Mouse (Mus musculus) brown adipose tissue, adult 24 weeks (tissue): ENCODE results near the gene Gm5244. TPM values are rescaled to one million over a fixed set of nuclear protein-coding genes. Genes with fewer than 3 reads are reported as not detected.

Source experiments
- H3K27ac ChIP-seq: fragments of 200-500 bp; replicated peaks from 2 replicates; pipeline ENCODE4 v1.5.1; 2012; ENCODE audit warnings: low read depth, mild to moderate bottlenecking, low read length
- H3K4me1 ChIP-seq: fragments of 200-500 bp; 2 replicates; pipeline ENCODE4 v1.6.1; 2012; ENCODE audit warnings: low read length, mixed read lengths; ENCODE audit not compliant: control insufficient read depth, insufficient read depth, insufficient read length
- H3K4me3 ChIP-seq: fragments of 200-500 bp; 2 replicates; pipeline ENCODE4 v1.5.1; 2012; ENCODE audit warnings: low read depth, mild to moderate bottlenecking, low read length, moderate library complexity; ENCODE audit not compliant: insufficient read depth
- polyA plus RNA-seq: library from polyadenylated mRNA; stranded (reverse); fragments of >200 nt; gene quantifications from 2 replicates; pipeline ENCODE4 v1.2.4, GENCODE M21; 2012; ENCODE audit not compliant: missing spikeins, insufficient read depth, insufficient read length

The Gm5244 gene
- polyA plus RNA-seq, 1 experiment, result not detected

- no peak overlapping the region for H3K27ac ChIP-seq
- H3K4me3 ChIP-seq, result no peak overlapping the region
- H3K4me1 ChIP-seq, result no peaks in the 10 kb centered on the region
Measured at GRCm38 (mm10) chr19:12831559-12831958, 14.9 kb upstream of the Gm5244 start.

GRCm38 (mm10) chr19:12833625-12834024, 12.9 kb upstream of the Gm5244 start:
- H3K27ac ChIP-seq, result no peak overlapping the region; the same call in 1 of the 2 replicates
- H3K4me1 ChIP-seq, result no peaks in the 10 kb centered on the region
- H3K4me3 ChIP-seq, result no peak overlapping the region

GRCm38 (mm10) chr19:12838507-12838906, 8.0 kb upstream of the Gm5244 start:
- no peaks in the 10 kb centered on the region for H3K4me1 ChIP-seq

GRCm38 (mm10) chr19:12856983-12857382, 10.5 kb downstream of the Gm5244 start, which contains the start of gene Olfr1444:
Gene Olfr1444, plus strand, starts transcription at chr19:12857283.
- Histone ChIP-seq H3K4me1 (no peaks in the 10 kb centered on the region), H3K27ac (no peak within 1 kb of the TSS), H3K4me3 (no peak within 1 kb of the TSS)

More at GRCm38 (mm10) chr19:12838507-12838906, 8.0 kb upstream of the Gm5244 start:
- H3K27ac ChIP-seq, result no peak overlapping the region
- H3K4me3 ChIP-seq, result no peak overlapping the region

DNA sequence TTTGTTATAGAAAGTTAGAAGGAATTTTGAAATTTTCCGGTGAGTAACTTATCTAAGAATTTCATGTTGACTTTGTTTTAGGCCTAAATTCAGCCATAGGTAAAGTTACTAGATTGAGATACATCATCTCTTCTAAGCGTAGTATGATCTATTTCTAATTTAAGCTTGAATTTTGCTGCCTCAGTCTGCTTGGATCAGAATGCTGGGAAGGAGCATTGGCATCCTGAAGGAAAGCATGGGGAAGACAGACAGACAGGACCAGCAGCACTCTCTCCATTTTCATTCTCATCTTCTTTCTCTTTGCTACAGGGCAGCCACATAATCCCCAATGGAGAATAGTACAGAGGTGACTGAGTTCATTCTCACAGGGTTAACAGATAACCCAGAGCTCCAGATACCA, 37.1 kb downstream of the Gm5244 start, which contains the start of gene Olfr1445:
TSS of gene Olfr1445 (plus strand) at position 301 of the 400 bp plus-strand sequence.
- Histone ChIP-seq H3K4me3 (no peak within 1 kb of the TSS), H3K27ac (no peak within 1 kb of the TSS), H3K4me1 (no peaks in the 10 kb centered on the region)

- Histone ChIP-seq H3K4me1 (no peaks in the 10 kb centered on the region), H3K27ac (no peak within 1 kb of the TSS), H3K4me3 (no peak within 1 kb of the TSS)
Measured at GRCm38 (mm10) chr19:12893424-12893823, 46.9 kb downstream of the Gm5244 start, which contains the start of gene Olfr1446. Gene Olfr1446, minus strand, starts transcription at chr19:12893524.

Other genes with a start within 250 kb of the Gm5244 start
- gene Gm4952, start 246.7 kb upstream of the Gm5244 start, polyA plus RNA-seq, result not detected in 2 replicates
- not detected in 2 replicates for gene Glyat, start 213.4 kb upstream of the Gm5244 start, polyA plus RNA-seq
- gene Olfr1442, start 176.2 kb upstream of the Gm5244 start, polyA plus RNA-seq, result not detected in 2 replicates
- gene Olfr1443, start 168.6 kb upstream of the Gm5244 start, polyA plus RNA-seq, result not detected in 2 replicates
- gene Keg1, start 150.9 kb upstream of the Gm5244 start, polyA plus RNA-seq, result not detected in 2 replicates
- 1.8 and 2.6 TPM in 2 replicates for gene Cntf, start 81.0 kb upstream of the Gm5244 start, polyA plus RNA-seq
- 109 and 111 TPM in 2 replicates for gene Zfp91, start 50.6 kb upstream of the Gm5244 start, polyA plus RNA-seq
- 0.67 and 1.2 TPM in 2 replicates for gene Lpxn, start 50.5 kb upstream of the Gm5244 start, polyA plus RNA-seq
- gene Olfr1444, start 10.6 kb downstream of the Gm5244 start, polyA plus RNA-seq, result not detected in 2 replicates
- gene Olfr1445, start 37.2 kb downstream of the Gm5244 start, polyA plus RNA-seq, result not detected in 2 replicates
- not detected in 2 replicates for gene Olfr1446, start 46.8 kb downstream of the Gm5244 start, polyA plus RNA-seq
- gene Olfr1447, start 57.1 kb downstream of the Gm5244 start, polyA plus RNA-seq, result not detected in 2 replicates
- not detected in 2 replicates for gene Olfr1448, start 77.7 kb downstream of the Gm5244 start, polyA plus RNA-seq
- gene Olfr1449, start 84.2 kb downstream of the Gm5244 start, polyA plus RNA-seq, result not detected in 2 replicates
- gene Olfr1450, start 103.6 kb downstream of the Gm5244 start, polyA plus RNA-seq, result not detected in 2 replicates
- not detected in 2 replicates for gene Olfr1451, start 148.3 kb downstream of the Gm5244 start, polyA plus RNA-seq
- gene Olfr1453, start 181.6 kb downstream of the Gm5244 start, polyA plus RNA-seq, result not detected in 2 replicates
- not detected in 2 replicates for gene Olfr1454, start 213.9 kb downstream of the Gm5244 start, polyA plus RNA-seq